Mouse (Mus musculus) yolk sac, embryonic 10.5 days (tissue): ENCODE data around the gene Dock2.

Source experiments
- DNase-seq: peaks from one replicate; pipeline ENCODE4 v3.0.0-alpha.2; 2017; ENCODE audit warnings: low spot score

Dock2 gene

GRCm38 (mm10) chr11:34194158-34194941, 589.3 kb downstream of the Dock2 start:
- no peak for DNase-seq

- no peak for DNase-seq
Observed at GRCm38 (mm10) chr11:34193658-34194057, 590.0 kb downstream of the Dock2 start.

- DNase-seq, result no peak
Observed at GRCm38 (mm10) chr11:34184266-34184665, 599.4 kb downstream of the Dock2 start.

- no peak for DNase-seq
Observed at GRCm38 (mm10) chr11:34181214-34182117, 602.2 kb downstream of the Dock2 start.

DNA sequence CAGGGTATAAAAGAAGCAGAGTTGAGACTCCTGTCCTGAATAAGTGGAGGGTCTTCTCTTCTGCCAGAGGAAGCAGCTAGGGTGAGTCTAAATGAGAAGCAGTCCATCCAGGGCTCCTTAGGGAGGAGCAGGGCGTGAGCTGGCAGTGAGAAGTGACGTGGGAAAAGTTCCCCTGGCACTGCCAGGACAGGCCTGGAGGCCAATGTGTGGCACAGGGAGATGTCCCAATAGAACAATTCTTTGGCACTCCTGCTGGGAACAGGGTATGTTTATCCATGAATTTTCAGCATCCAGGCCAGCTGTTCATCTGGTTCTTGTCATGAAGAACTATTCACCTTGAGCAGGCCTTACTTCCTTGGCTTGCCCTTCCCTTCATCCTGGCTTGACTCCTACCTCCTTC, 604.9 kb downstream of the Dock2 start:
- no peak for DNase-seq
